Mouse (Mus musculus): ENCODE measurements around the gene Col4a2. TPM values are rescaled to one million over a fixed set of nuclear protein-coding genes. Genes with fewer than 3 reads are reported as not detected.

Col4a2 gene
- polyA plus RNA-seq, 1 experiment from 2014 or later: 36.2 TPM

DNA sequence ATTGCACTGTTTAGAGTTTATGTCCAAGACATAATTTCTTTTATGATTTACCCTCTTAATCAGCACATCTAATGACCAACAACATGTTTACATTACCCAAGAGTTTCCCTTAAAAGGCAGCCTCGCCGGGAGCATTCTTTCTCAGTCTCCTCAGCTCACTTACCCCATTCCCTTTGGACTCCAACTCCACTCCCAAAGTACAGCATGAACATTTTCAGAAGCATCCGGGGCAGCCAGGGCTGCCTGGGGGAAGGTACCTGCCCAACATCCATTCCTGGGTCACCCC, 13.3 kb upstream of the Col4a2 start:
- no peak overlapping the region for H3K4me3 ChIP-seq (ENCODE audit: low read depth, low read length)
- ATAC-seq (ENCODE audit: insufficient read depth, low FRiP score, low TSS enrichment) (no peak), DNase-seq (ENCODE audit: low spot score) (no peak)
- H3K36me3 ChIP-seq (ENCODE audit: control insufficient read depth, insufficient read depth, low read length): no peaks in the 10 kb centered on the region; the same call in 1 of the 2 replicates
- no peak overlapping the region for H3K4me2 ChIP-seq (ENCODE audit: low read depth)
- H3K27me3 ChIP-seq (ENCODE audit: control insufficient read depth, insufficient read depth, low read length): no peaks in the 10 kb centered on the region
- H3K9me3 ChIP-seq (ENCODE audit: control insufficient read depth, low read length): no peaks in the 10 kb centered on the region
- no peak overlapping the region for H3K9ac ChIP-seq (ENCODE audit: low read length)
- H3K4me1 ChIP-seq (ENCODE audit: control insufficient read depth, insufficient read depth, low read length): no peaks in the 10 kb centered on the region
- no peak overlapping the region for H3K27ac ChIP-seq (ENCODE audit: low read depth, low read length)
- 76% methylated on average over 3 of the region's 3 CpGs for WGBS

DNA sequence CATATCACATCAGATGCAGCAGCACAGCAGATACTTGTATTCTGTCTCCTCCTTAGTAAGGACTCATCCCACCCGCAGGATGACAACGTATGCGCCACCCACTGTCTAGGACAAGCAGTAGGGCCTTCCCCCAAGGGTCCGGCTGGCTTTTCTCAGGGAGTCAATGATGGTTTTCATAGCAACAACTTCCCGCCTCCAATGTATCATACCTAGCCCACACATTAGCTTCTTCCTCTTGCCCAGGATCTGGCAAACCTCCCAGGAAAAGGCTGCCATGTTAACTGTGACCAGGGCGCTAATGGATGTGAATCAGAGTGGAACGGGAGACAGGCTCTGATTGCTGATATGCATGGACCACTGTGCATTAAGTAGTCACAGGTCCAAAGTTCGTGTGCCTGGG, 12.2 kb upstream of the Col4a2 start:
- H3K9ac ChIP-seq (ENCODE audit: low read length): no peak overlapping the region
- no peaks in the 10 kb centered on the region for H3K4me1 ChIP-seq (ENCODE audit: control insufficient read depth, insufficient read depth, low read length)
- no peak overlapping the region for H3K27ac ChIP-seq (ENCODE audit: low read depth, low read length)
- H3K9me3 ChIP-seq (ENCODE audit: control insufficient read depth, low read length): no peaks in the 10 kb centered on the region
- ATAC-seq (ENCODE audit: insufficient read depth, low FRiP score, low TSS enrichment): no peak
- H3K4me2 ChIP-seq (ENCODE audit: low read depth): no peak overlapping the region
- no peak overlapping the region for H3K4me3 ChIP-seq (ENCODE audit: low read depth, low read length)
- H3K27me3 ChIP-seq (ENCODE audit: control insufficient read depth, insufficient read depth, low read length): no peaks in the 10 kb centered on the region
- 87% methylated on average over 8 of the region's 8 CpGs for WGBS
- no peaks in the 10 kb centered on the region; the same call in 1 of the 2 replicates for H3K36me3 ChIP-seq (ENCODE audit: control insufficient read depth, insufficient read depth, low read length)
- no peak for DNase-seq (ENCODE audit: low spot score)

DNA sequence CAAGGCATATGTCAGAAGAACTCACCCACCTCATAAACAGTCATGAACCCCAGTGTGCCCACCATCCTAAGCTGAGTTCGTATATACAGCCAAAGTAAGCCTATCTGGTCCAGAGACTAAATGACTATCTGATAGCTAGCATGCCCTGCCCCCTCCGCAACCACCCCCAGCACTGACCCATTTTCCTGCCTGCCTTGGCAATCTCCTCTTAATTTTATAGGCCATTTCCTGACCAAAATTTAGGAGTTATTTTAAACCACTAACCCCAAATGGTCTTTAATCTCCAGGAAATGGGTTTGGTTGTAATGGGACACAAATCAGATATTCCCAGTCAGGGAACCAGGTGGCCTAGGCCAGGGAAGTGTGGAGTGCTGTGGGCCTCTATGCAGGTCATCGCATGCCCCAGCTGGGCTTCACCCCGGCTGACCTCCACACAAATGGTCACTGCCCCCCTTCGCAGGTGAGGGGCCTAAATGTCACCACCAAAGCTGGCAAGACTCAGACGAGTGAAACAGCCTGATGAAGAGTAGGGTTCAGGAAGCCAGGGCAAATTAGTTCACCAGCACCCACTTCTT, 8.5 kb upstream of the Col4a2 start:
- Histone ChIP-seq H3K4me2 (ENCODE audit: low read depth) (no peak overlapping the region), H3K4me1 (ENCODE audit: control insufficient read depth, insufficient read depth, low read length) (peaks cover 3% of the 10 kb centered on the region), H3K9ac (ENCODE audit: low read length) (no peak overlapping the region), H3K27ac (ENCODE audit: low read depth, low read length) (no peak overlapping the region), H3K9me3 (ENCODE audit: control insufficient read depth, low read length) (no peaks in the 10 kb centered on the region), H3K27me3 (ENCODE audit: control insufficient read depth, insufficient read depth, low read length) (no peaks in the 10 kb centered on the region), H3K36me3 (ENCODE audit: control insufficient read depth, insufficient read depth, low read length) (no peaks in the 10 kb centered on the region; the same call in 1 of the 2 replicates), H3K4me3 (ENCODE audit: low read depth, low read length) (no peak overlapping the region)
- 79% methylated on average over 6 of the region's 6 CpGs for WGBS
- ATAC-seq (ENCODE audit: insufficient read depth, low FRiP score, low TSS enrichment): no peak
- DNase-seq (ENCODE audit: low spot score): no peak

DNA sequence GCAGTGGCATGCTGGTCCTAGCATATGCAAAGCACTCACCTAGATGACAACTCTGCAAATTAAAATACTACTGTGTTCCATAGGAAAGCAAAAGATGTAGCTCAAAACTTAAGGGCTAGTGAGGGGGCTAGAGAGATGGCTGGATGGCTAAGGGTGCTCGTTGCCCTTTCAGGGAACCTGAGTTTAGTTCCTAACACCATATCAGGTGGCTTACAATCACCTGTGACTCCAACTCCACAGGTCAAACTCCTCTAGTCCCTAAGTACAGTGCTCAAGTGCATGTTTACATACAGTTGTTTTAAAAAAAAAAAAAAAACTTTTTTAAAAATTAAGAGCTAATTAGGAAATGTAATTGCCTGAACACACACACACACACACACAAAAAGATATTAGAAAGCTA, 7.1 kb upstream of the Col4a2 start:
- Histone ChIP-seq H3K4me3 (ENCODE audit: low read depth, low read length) (no peak overlapping the region), H3K9ac (ENCODE audit: low read length) (no peak overlapping the region), H3K4me1 (ENCODE audit: control insufficient read depth, insufficient read depth, low read length) (peaks cover 3% of the 10 kb centered on the region), H3K9me3 (ENCODE audit: control insufficient read depth, low read length) (no peaks in the 10 kb centered on the region), H3K36me3 (ENCODE audit: control insufficient read depth, insufficient read depth, low read length) (no peaks in the 10 kb centered on the region; the same call in 1 of the 2 replicates), H3K27ac (ENCODE audit: low read depth, low read length) (no peak overlapping the region), H3K27me3 (ENCODE audit: control insufficient read depth, insufficient read depth, low read length) (0 out of 2 replicates have a peak, but pooled peaks cover 2% of the 10 kb centered on the region), H3K4me2 (ENCODE audit: low read depth) (no peak overlapping the region)
- ATAC-seq (ENCODE audit: insufficient read depth, low FRiP score, low TSS enrichment) (no peak), DNase-seq (ENCODE audit: low spot score) (no peak)
- WGBS: 97% methylated on average over 1 of the region's 1 CpGs

DNA sequence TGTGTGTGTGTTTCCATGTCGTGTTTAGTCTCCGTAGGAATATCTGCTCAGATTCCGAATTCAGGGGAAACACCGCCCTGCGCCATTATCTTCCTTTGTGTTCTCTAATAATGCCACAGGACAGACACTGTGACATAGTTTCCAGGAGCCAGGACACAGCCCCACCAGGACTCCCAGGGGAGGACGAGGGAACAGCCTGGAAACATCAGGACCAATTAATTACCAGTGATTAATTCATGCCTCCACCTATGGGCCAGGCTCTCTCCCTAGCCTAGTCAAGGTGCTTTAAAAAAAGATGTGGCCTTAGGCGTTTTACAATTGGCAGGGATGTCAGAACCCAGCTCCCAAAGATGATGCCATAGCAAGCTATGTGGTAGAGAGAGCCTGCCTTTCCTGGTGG, 5.2 kb upstream of the Col4a2 start:
- no peaks in the 10 kb centered on the region for H3K36me3 ChIP-seq (ENCODE audit: control insufficient read depth, insufficient read depth, low read length)
- WGBS: 76% methylated on average over 7 of the region's 7 CpGs
- DNase-seq (ENCODE audit: low spot score) (no peak), ATAC-seq (ENCODE audit: insufficient read depth, low FRiP score, low TSS enrichment) (no peak)
- no peaks in the 10 kb centered on the region for H3K9me3 ChIP-seq (ENCODE audit: control insufficient read depth, low read length)
- H3K4me3 ChIP-seq (ENCODE audit: low read depth, low read length): no peak overlapping the region
- no peak overlapping the region for H3K9ac ChIP-seq (ENCODE audit: low read length)
- H3K4me1 ChIP-seq (ENCODE audit: control insufficient read depth, insufficient read depth, low read length): peaks cover 3% of the 10 kb centered on the region
- no peak overlapping the region for H3K27ac ChIP-seq (ENCODE audit: low read depth, low read length)
- H3K27me3 ChIP-seq (ENCODE audit: control insufficient read depth, insufficient read depth, low read length): peaks cover 16% of the 10 kb centered on the region
- H3K4me2 ChIP-seq (ENCODE audit: low read depth): no peak overlapping the region

DNA sequence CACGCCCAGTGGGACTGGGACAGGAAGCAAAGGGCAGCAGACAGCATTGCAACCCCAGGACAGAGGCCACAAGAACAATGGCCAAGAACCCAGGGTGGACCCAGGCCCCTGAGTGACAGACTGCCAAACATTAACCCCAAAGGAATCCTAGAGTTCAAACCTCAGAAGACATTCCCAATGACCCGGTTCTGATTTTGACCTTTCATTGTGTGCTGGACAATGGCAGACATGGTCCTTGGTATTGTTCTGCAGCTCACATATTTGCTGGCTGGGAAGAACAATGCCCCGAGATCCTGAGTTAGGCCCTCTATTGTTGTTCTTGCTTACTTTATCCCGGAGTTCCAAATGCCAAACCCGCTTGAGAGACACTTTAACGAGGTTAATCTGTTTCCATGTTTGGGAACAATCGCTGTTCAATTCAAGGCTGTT, 4.0 kb upstream of the Col4a2 start:
- H3K9me3 ChIP-seq (ENCODE audit: control insufficient read depth, low read length): no peaks in the 10 kb centered on the region
- H3K36me3 ChIP-seq (ENCODE audit: control insufficient read depth, insufficient read depth, low read length): no peaks in the 10 kb centered on the region
- no peak overlapping the region for H3K9ac ChIP-seq (ENCODE audit: low read length)
- DNase-seq (ENCODE audit: low spot score) (no peak), ATAC-seq (ENCODE audit: insufficient read depth, low FRiP score, low TSS enrichment) (no peak)
- H3K27me3 ChIP-seq (ENCODE audit: control insufficient read depth, insufficient read depth, low read length): peaks cover 25% of the 10 kb centered on the region
- H3K27ac ChIP-seq (ENCODE audit: low read depth, low read length): no peak overlapping the region
- H3K4me2 ChIP-seq (ENCODE audit: low read depth): no peak overlapping the region
- H3K4me3 ChIP-seq (ENCODE audit: low read depth, low read length): no peak overlapping the region
- H3K4me1 ChIP-seq (ENCODE audit: control insufficient read depth, insufficient read depth, low read length): peaks cover 9% of the 10 kb centered on the region
- WGBS: 50% methylated on average over 7 of the region's 7 CpGs

DNA sequence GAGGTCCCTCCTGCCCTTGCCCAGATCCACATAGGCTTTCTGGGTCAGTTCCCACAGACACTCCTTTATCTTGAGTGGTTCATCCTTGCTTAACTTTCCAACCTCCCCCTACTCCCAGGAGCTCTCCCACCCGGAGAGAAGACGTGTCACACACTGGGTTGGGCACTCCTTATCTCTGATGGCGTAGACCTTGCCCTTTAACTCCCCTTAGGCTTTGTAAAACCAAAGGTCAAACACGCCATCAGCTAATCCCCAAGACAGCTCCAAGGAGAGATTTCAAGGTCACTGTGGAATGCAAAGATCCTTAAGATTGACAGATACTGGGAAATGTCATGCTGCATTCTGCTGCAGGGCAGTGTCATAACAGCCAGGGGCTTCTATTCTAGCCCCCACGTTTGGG, 3.4 kb upstream of the Col4a2 start:
- H3K36me3 ChIP-seq (ENCODE audit: control insufficient read depth, insufficient read depth, low read length): no peaks in the 10 kb centered on the region
- H3K27me3 ChIP-seq (ENCODE audit: control insufficient read depth, insufficient read depth, low read length): peaks cover 30% of the 10 kb centered on the region
- ATAC-seq (ENCODE audit: insufficient read depth, low FRiP score, low TSS enrichment): no peak
- H3K9ac ChIP-seq (ENCODE audit: low read length): no peak overlapping the region
- no peaks in the 10 kb centered on the region for H3K9me3 ChIP-seq (ENCODE audit: control insufficient read depth, low read length)
- H3K4me2 ChIP-seq (ENCODE audit: low read depth): no peak overlapping the region
- no peak overlapping the region for H3K27ac ChIP-seq (ENCODE audit: low read depth, low read length)
- WGBS: 62% methylated on average over 5 of the region's 5 CpGs
- DNase-seq (ENCODE audit: low spot score): no peak
- peaks cover 13% of the 10 kb centered on the region for H3K4me1 ChIP-seq (ENCODE audit: control insufficient read depth, insufficient read depth, low read length)
- H3K4me3 ChIP-seq (ENCODE audit: low read depth, low read length): no peak overlapping the region

DNA sequence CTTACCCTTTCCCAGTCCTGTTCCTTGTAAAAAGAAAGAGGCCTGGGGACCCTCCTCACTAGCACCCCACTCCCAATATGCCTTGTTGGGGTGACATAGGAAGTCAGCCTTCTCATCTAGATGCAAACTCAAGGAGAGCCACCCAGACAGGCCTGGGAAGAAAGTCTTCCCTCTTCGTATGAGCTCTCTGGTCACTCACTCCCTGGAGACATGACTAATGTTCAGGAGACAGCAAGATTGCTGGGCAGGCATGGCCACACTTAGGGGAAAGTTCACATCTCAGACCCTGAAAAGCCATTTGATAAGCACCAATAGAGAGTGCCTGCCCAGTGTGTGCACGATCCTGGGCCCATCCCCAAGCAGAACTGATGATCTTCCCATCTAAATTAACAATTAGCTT, 2.6 kb upstream of the Col4a2 start:
- 65% methylated on average over 2 of the region's 2 CpGs for WGBS
- no peak for DNase-seq (ENCODE audit: low spot score)
- Histone ChIP-seq H3K9ac (ENCODE audit: low read length) (no peak overlapping the region), H3K9me3 (ENCODE audit: control insufficient read depth, low read length) (no peaks in the 10 kb centered on the region), H3K36me3 (ENCODE audit: control insufficient read depth, insufficient read depth, low read length) (no peaks in the 10 kb centered on the region), H3K4me2 (ENCODE audit: low read depth) (peak overlapping the region; percentile 20), H3K27me3 (ENCODE audit: control insufficient read depth, insufficient read depth, low read length) (peaks cover 30% of the 10 kb centered on the region), H3K27ac (ENCODE audit: low read depth, low read length) (no peak overlapping the region), H3K4me3 (ENCODE audit: low read depth, low read length) (no peak overlapping the region), H3K4me1 (ENCODE audit: control insufficient read depth, insufficient read depth, low read length) (peaks cover 13% of the 10 kb centered on the region)
- no peak for ATAC-seq (ENCODE audit: insufficient read depth, low FRiP score, low TSS enrichment)

DNA sequence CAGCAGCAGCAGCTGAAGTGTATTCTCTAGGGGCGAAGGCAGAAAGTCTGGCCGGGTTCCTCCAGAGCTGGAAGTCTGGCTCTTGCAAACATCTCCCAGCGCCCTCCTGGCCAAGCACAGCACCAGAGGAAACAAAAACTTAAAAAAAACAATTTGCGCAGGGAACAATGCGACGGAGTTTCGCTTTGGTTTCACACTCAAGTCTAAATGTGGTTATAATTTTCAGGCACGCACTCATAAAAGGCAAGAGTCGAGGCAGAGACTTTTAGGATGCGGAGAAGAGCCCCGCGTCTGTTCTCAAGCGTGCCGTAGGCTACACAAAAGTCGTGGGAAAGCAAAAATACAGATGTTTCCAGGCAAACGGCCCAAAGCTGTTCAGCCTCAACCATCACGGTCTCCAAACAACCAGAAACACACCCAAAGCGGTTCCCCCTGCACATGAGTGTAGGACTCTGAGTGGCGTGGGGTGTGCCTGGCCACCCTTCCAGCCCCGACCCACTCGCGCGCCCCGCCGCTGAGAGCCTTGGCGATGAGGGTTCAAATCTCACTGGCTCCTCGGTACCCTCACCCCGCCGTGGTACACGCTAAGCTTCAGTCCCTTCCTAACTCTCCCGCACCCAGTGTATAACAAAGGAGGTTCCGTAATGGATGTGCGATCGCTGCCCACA, 790 bp upstream of the Col4a2 start:
- no peaks in the 10 kb centered on the region for H3K9me3 ChIP-seq (ENCODE audit: control insufficient read depth, low read length)
- 0 out of 2 replicates have a peak, but pooled peaks have one; percentile 21 for ATAC-seq (ENCODE audit: insufficient read depth, low FRiP score, low TSS enrichment)
- peak overlapping the region; percentile 68 for H3K9ac ChIP-seq (ENCODE audit: low read length)
- peaks cover 16% of the 10 kb centered on the region for H3K4me1 ChIP-seq (ENCODE audit: control insufficient read depth, insufficient read depth, low read length)
- H3K27ac ChIP-seq (ENCODE audit: low read depth, low read length): peak overlapping the region; percentile 45; the same call in 1 of the 2 replicates
- H3K36me3 ChIP-seq (ENCODE audit: control insufficient read depth, insufficient read depth, low read length): no peaks in the 10 kb centered on the region
- DNase-seq (ENCODE audit: low spot score): peak; percentile 46
- peaks cover 30% of the 10 kb centered on the region for H3K27me3 ChIP-seq (ENCODE audit: control insufficient read depth, insufficient read depth, low read length)
- peak overlapping the region; percentile 70 for H3K4me3 ChIP-seq (ENCODE audit: low read depth, low read length)
- peak overlapping the region; percentile 89 for H3K4me2 ChIP-seq (ENCODE audit: low read depth)
- WGBS: 1% methylated on average over 34 of the region's 34 CpGs
